Mouse (Mus musculus): ENCODE results near the gene Arl4d. TPM values are rescaled to one million over a fixed set of nuclear protein-coding genes. Genes with fewer than 3 reads are reported as not detected.
"Not testable (repeated sequence)": the region's sequence is repeated elsewhere in the genome, so short reads cannot be mapped to it uniquely, and the experiment has no call there.

Gene Arl4d
- total and polyA plus RNA-seq, 2 experiments: 21.0 to 87.9 TPM

GRCm38 (mm10) chr11:101626649-101626994, 38.7 kb upstream of the Arl4d start:
- DNase-seq (ENCODE audit: extremely low read depth, low read depth, low spot score): no peak
- WGBS: 5% methylated on average over 8 of the region's 8 CpGs

DNA sequence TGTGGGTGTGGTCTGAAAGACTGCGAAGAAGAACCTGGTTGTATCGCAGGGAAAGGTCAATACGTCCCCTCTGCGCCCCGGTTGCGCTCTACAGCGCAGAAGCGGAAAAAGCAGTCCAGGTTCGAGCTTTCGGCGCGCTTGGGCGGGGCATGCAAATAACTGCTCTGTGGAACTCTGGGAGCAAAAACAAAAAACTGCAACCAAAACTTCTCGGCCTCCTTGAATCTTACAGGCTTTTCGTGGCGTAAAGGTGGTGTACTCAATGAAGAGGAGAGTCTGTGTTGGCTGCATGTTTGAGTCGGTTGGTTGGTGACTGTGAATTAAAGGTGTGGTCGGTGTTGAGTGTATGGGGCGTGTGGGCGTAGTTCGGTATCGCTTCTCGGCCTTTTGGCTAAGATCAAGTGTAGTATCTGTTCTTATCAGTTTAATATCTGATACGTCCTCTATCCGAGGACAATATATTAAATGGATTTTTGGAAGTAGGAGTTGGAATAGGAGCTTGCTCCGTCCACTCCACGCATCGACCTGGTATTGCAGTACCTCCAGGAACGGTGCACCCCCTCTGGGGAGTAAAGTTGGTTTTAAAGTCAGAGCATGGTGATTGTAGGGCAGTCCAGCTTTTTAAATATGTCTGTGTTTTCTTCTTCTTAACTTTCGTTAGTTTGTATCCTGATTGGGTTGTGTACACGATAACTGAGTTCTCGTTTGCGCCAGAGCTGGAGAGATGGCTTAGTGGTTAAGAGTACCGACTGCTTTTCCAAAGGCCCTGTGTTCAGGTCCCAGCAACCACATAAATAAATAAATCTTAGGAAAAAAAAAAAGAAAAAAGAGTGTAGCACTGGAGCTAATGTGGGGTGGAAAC, 38.1 kb upstream of the Arl4d start, which contains the start of gene Rdm1:
Rdm1 (plus strand) TSS at position 201 of the 862 bp plus-strand sequence.
- TF ChIP-seq CTCF (IDR thresholded peaks at IDR 0.05; ENCODE audit: low read depth, low read length) (no peak), POLR2A (IDR thresholded peaks at IDR 0.05; ENCODE audit: extremely low read depth, insufficient read depth, low read length) (peak; percentile 89)
- Histone ChIP-seq H3K79me2 (ENCODE audit: control insufficient read depth, insufficient read depth, low read length) (no peaks in the 10 kb centered on the region), H3K4me1 (ENCODE audit: control insufficient read depth, insufficient read depth, low read length) (peaks cover 4% of the 10 kb centered on the region; the same call in 1 of the 2 replicates), H3K36me3 (ENCODE audit: control insufficient read depth, insufficient read depth, low read length) (no peaks in the 10 kb centered on the region), H3K27ac (replicated peaks; ENCODE audit: insufficient read depth, low read depth, low read length) (peak within 1 kb of the TSS; percentile 86), H3K9ac (ENCODE audit: low read depth, low read length) (peak within 1 kb of the TSS; percentile 89), H3K27me3 (ENCODE audit: control insufficient read depth, insufficient read depth, low read length) (no peaks in the 10 kb centered on the region), H3K4me3 (ENCODE audit: insufficient read depth, low read depth, low read length) (peak within 1 kb of the TSS; percentile 74)
- peak; percentile 95 for DNase-seq (ENCODE audit: extremely low read depth, low read depth, low spot score)
- WGBS: under 1% methylated on average over 34 of the region's 34 CpGs

More at GRCm38 (mm10) chr11:101626649-101626994, 38.7 kb upstream of the Arl4d start:
- Histone ChIP-seq H3K4me3 (ENCODE audit: insufficient read depth, low read depth, low read length) (peak overlapping the region; percentile 58), H3K4me1 (ENCODE audit: control insufficient read depth, insufficient read depth, low read length) (peaks cover 4% of the 10 kb centered on the region; the same call in 1 of the 2 replicates), H3K9ac (ENCODE audit: low read depth, low read length) (peak overlapping the region; percentile 54), H3K36me3 (ENCODE audit: control insufficient read depth, insufficient read depth, low read length) (no peaks in the 10 kb centered on the region), H3K27me3 (ENCODE audit: control insufficient read depth, insufficient read depth, low read length) (no peaks in the 10 kb centered on the region), H3K79me2 (ENCODE audit: control insufficient read depth, insufficient read depth, low read length) (no peaks in the 10 kb centered on the region), H3K27ac (replicated peaks; ENCODE audit: insufficient read depth, low read depth, low read length) (peak overlapping the region; percentile 86)
- TF ChIP-seq CTCF (IDR thresholded peaks at IDR 0.05; ENCODE audit: low read depth, low read length): no peak
- TF ChIP-seq POLR2A (IDR thresholded peaks at IDR 0.05; ENCODE audit: extremely low read depth, insufficient read depth, low read length): no peak

DNA sequence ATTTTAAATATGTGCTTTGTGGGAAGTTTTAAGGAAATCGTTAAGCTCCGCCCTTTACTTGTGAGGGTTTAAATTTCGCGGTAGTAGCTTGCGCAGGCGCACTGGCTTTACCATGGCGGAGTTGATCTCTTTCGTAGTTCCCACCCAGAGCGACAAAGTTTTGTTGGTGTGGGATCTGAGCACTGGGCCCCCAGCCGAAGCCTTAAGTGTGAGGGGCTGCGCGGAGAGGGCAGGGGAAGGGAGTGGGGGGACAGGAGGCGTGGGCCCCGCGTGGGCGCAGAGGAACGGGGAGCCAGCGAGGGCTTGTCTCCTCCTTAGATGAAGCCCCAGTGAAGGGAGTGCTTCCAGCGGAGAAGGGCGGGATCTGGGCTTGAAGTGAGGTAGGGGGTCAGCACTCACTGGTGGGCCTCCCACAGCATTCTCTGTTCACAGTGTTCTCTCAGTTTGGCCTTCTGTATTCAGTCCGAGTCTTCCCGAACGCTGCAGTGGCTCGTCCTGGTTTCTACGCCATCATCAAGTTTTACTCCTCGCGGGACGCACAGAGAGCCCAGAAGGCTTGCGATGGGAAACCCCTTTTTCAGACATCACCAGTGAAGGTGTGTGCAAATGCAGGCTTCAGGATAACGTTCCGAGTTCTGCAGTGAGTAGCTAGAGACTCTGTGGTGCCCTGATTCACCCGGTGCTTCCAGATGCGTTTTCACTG, 37.3 kb upstream of the Arl4d start:
- H3K79me2 ChIP-seq (ENCODE audit: control insufficient read depth, insufficient read depth, low read length): no peaks in the 10 kb centered on the region
- H3K36me3 ChIP-seq (ENCODE audit: control insufficient read depth, insufficient read depth, low read length): no peaks in the 10 kb centered on the region
- peaks cover 2% of the 10 kb centered on the region; the same call in 1 of the 2 replicates for H3K4me1 ChIP-seq (ENCODE audit: control insufficient read depth, insufficient read depth, low read length)
- peak overlapping the region; percentile 56 for H3K27ac ChIP-seq (replicated peaks; ENCODE audit: insufficient read depth, low read depth, low read length)
- 2% methylated on average over 33 of the region's 33 CpGs for WGBS
- peak overlapping the region; percentile 89 for H3K9ac ChIP-seq (ENCODE audit: low read depth, low read length)
- H3K4me3 ChIP-seq (ENCODE audit: insufficient read depth, low read depth, low read length): peak overlapping the region; percentile 74
- TF ChIP-seq POLR2A (IDR thresholded peaks at IDR 0.05; ENCODE audit: extremely low read depth, insufficient read depth, low read length) (0 out of 2 replicates have a peak, but pooled peaks have one; percentile 9), CTCF (IDR thresholded peaks at IDR 0.05; ENCODE audit: low read depth, low read length) (no peak)
- H3K27me3 ChIP-seq (ENCODE audit: control insufficient read depth, insufficient read depth, low read length): no peaks in the 10 kb centered on the region
- no peak for DNase-seq (ENCODE audit: extremely low read depth, low read depth, low spot score)

DNA sequence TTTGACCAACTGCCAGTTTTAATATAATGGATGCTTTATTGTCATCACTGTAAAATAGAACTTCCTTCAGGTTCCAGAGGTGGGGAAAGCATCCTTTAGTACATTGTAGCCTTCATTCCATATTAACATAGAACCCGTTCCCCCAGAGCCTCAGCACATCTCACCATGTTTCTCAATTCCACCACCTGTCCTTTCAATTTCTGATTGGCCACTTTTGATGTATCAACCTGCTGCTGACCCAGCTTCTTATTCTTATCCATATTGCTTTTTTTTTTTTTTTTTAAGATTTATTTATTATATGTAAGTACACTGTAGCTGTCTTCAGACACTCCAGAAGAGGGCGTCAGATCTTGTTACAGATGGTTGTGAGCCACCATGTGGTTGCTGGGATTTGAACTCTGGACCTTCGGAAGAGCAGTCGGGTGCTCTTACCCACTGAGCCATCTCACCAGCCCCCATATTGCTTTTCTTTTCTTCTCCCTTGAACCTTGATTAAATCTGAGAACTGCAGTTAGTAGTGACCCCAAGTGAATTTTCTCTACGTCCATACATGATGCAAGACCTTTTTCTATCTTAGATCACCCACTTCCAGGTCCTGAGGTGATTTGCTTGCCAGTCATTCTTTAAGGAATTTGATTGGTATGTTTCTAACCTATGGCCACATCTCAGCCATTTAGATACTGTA, 36.5 kb upstream of the Arl4d start:
- H3K79me2 ChIP-seq (ENCODE audit: control insufficient read depth, insufficient read depth, low read length): not testable (repeated sequence)

GRCm38 (mm10) chr11:101635660-101636059, 29.7 kb upstream of the Arl4d start:
- Histone ChIP-seq H3K4me1 (ENCODE audit: control insufficient read depth, insufficient read depth, low read length) (no peaks in the 10 kb centered on the region), H3K79me2 (ENCODE audit: control insufficient read depth, insufficient read depth, low read length) (no peaks in the 10 kb centered on the region), H3K9ac (ENCODE audit: low read depth, low read length) (no peak overlapping the region), H3K27ac (replicated peaks; ENCODE audit: insufficient read depth, low read depth, low read length) (no peak overlapping the region), H3K4me3 (ENCODE audit: insufficient read depth, low read depth, low read length) (no peak overlapping the region), H3K36me3 (ENCODE audit: control insufficient read depth, insufficient read depth, low read length) (peaks cover 3% of the 10 kb centered on the region; the same call in 1 of the 2 replicates), H3K27me3 (ENCODE audit: control insufficient read depth, insufficient read depth, low read length) (no peaks in the 10 kb centered on the region)
- DNase-seq (ENCODE audit: extremely low read depth, low read depth, low spot score): no peak
- 92% methylated on average over 10 of the region's 10 CpGs for WGBS
- TF ChIP-seq CTCF (IDR thresholded peaks at IDR 0.05; ENCODE audit: low read depth, low read length) (no peak), POLR2A (IDR thresholded peaks at IDR 0.05; ENCODE audit: extremely low read depth, insufficient read depth, low read length) (no peak)

More for the DNA sequence above, 36.5 kb upstream of the Arl4d start:
- not testable (repeated sequence) for H3K27ac ChIP-seq (replicated peaks; ENCODE audit: insufficient read depth, low read depth, low read length); H3K4me3 ChIP-seq (ENCODE audit: insufficient read depth, low read depth, low read length); H3K27me3 ChIP-seq (ENCODE audit: control insufficient read depth, insufficient read depth, low read length); H3K36me3 ChIP-seq (ENCODE audit: control insufficient read depth, insufficient read depth, low read length); DNase-seq (ENCODE audit: extremely low read depth, low read depth, low spot score); H3K4me1 ChIP-seq (ENCODE audit: control insufficient read depth, insufficient read depth, low read length); H3K9ac ChIP-seq (ENCODE audit: low read depth, low read length)
- 66% methylated on average over 4 of the region's 5 CpGs for WGBS

Measured in liver, adult 2 months (tissue).